Comparison of ENCODE assay signal across 19 mouse cellular contexts in the genomic region with DNA sequence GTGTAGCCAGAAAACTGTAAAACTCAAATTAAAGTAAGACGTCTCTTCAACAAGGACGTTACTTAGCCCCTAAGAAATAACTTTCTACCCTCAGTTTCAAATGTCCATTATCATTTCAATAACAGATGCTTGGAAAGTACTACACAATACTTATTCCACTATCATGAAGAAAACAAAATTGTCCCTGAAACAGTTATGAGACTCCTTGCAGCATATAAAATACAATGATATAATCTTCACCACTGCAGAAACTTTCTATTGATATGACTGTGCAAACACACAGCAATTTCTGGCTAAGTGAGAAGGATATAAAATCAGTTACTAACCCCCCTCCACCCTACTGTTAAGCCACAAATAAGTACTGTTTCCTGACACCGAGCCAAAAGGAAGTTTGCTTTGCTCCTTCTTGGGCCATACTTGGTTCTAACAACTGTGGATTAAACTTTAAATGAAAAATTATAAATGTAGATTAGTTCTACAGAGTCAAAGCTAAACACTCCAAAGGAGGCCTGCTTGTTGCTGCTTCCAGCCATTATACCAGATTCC. TPM values are rescaled to one million over a fixed set of nuclear protein-coding genes. Genes with fewer than 3 reads are reported as not detected.
A peak's percentile ranks its signal among the peaks of the same experiment; 100 is the strongest.
DNase-seq lines count a peak whose midpoint lies in the region; ATAC-seq and TF ChIP-seq lines count a peak whose summit lies in the region.
"Had no signal": no experiment of that assay in that cellular context is flagged by ENCODE, and none has a peak within 500 bp of the region (broad histone marks: within the 10 kb centered on the region; RNA-seq: fewer than 3 reads in every experiment).

No protein-coding gene starts in this region.

- no peak overlapping the region for H3K27ac ChIP-seq in left cerebral cortex, adult 2 months
- H3K27ac ChIP-seq: embryonic facial prominence, embryonic 10.5 days; heart, embryonic 13.5 days; hindbrain, embryonic 12.5 days; limb, embryonic 12.5 days; liver, embryonic 14.5 days; midbrain, embryonic 15.5 days had no signal

- ATAC-seq in hematopoietic stem cell, adult 5-6 weeks (replicated peaks in 1 of 2; ENCODE audit: insufficient read depth in 1 of 2, low FRiP score in 2 of 2, low TSS enrichment in 1 of 2, low read depth in 1 of 2, poor library complexity in 2 of 2, severe bottlenecking in 2 of 2), result peak; percentile 19 to 29; a peak in 2 of 4 replicates
- ATAC-seq: forebrain, embryonic 14.5 days; midbrain, embryonic 15.5 days had no signal

- peak; percentile 24 for DNase-seq in kidney, adult 11 months
- no peak for DNase-seq in kidney, adult 18-20 months
- peak; percentile 83 for DNase-seq in 416B (ENCODE audit: low read depth)
- DNase-seq in lung, postnatal 36 days, result peak; percentile 74
- no peak for DNase-seq in left cerebral cortex, adult 2 months (ENCODE audit: extremely low spot score in 1 of 2, low spot score in 2 of 2)
- DNase-seq in ovary, postnatal 36 days (ENCODE audit: low spot score), result no peak
- no peak for DNase-seq in adrenal gland, postnatal 14 days
- DNase-seq: cerebellum, adult 9-11 months; retina, postnatal 1 day; right cerebral cortex, postnatal 4 days had no signal

- H3K4me3 ChIP-seq in left cerebral cortex, adult 2 months, result no peak overlapping the region
- H3K4me3 ChIP-seq: embryonic facial prominence, embryonic 10.5 days; heart, embryonic 13.5 days; hindbrain, embryonic 12.5 days; limb, embryonic 12.5 days; midbrain, embryonic 15.5 days had no signal

- intact Hi-C loops in left cerebral cortex, adult 2 months (cut with DNase I), result no loop called here

- no peak for TF ChIP-seq CTCF in left cerebral cortex, adult 2 months (IDR thresholded peaks at IDR 0.05)

RNA-seq across cellular contexts. Expression of a gene that starts 11.3 kb away (rescaled TPM):
- total RNA-seq in hematopoietic stem cell, adult 5-6 weeks (2017), result 73.9 and 113 TPM in 2 replicates
- 10 to 100 TPM; 55.7 to 60.9 TPM for total RNA-seq in left cerebral cortex, adult 2 months (2021)
- total RNA-seq in adrenal gland, postnatal 14 days (2021), result 53.9 and 67.1 TPM in 2 replicates

RNA-seq across cellular contexts. Expression of a gene that starts 51.7 kb away (rescaled TPM):
- total RNA-seq in hematopoietic stem cell, adult 5-6 weeks (2017), result 68.2 and 71.1 TPM in 2 replicates
- 100 to 1,000 TPM; 140 to 141 TPM for total RNA-seq in left cerebral cortex, adult 2 months (2021)
- 54.8 and 55.6 TPM in 2 replicates for total RNA-seq in adrenal gland, postnatal 14 days (2021)

RNA-seq across cellular contexts. Expression of a gene that starts 52.9 kb away (rescaled TPM):
- 0.38 TPM in 1 of 2 replicates, not detected in the other for total RNA-seq in hematopoietic stem cell, adult 5-6 weeks (2017)
- 1 to 10 TPM; 5.7 to 7.2 TPM for total RNA-seq in left cerebral cortex, adult 2 months (2021)
- total RNA-seq in adrenal gland, postnatal 14 days (2021), result 18.5 and 22.0 TPM in 2 replicates
- total RNA-seq: neutrophil, adult 5-6 weeks had no signal

Comparison
In these comparisons a context has a peak if more than half of its experiments do, and no peak if none do; other contexts are left out.
1. DNase-seq: peak in kidney, adult 11 months (single experiment), 416B (single experiment) and lung, postnatal 36 days (single experiment); none in kidney, adult 18-20 months (single experiment), left cerebral cortex, adult 2 months (0 of 2), ovary, postnatal 36 days (single experiment) and adrenal gland, postnatal 14 days (single experiment).